Mouse (Mus musculus) forebrain, postnatal 0 days (tissue): ENCODE data around the gene Ube2l6. TPM values are rescaled to one million over a fixed set of nuclear protein-coding genes. Genes with fewer than 3 reads are reported as not detected.

ENCODE experiments used
- ATAC-seq: fragments of 200-750 bp; cut with Nextera tagmentation; 2 replicates; pipeline ENCODE4 v1.8.0; 2017; ENCODE audit warnings: mild to moderate bottlenecking, moderate library complexity
- DNase-seq: peaks from one replicate; pipeline ENCODE4 v3.0.0-alpha.2; 2015
- H3K27ac ChIP-seq: fragments of 300-500 bp; sonication (generic); 2 replicates; pipeline ENCODE4 v1.5.1; 2014; ENCODE audit warnings: low read depth, mild to moderate bottlenecking, antibody characterized with exemption, low read length, moderate library complexity, mixed read lengths
- H3K27me3 ChIP-seq: fragments of 300-500 bp; sonication (generic); 2 replicates; pipeline ENCODE4 v1.6.1; 2014; ENCODE audit warnings: mild to moderate bottlenecking, low read length, mixed read lengths; ENCODE audit not compliant: insufficient read depth
- H3K36me3 ChIP-seq: fragments of 300-500 bp; sonication (generic); 2 replicates; pipeline ENCODE4 v1.6.1; 2014; ENCODE audit warnings: mild to moderate bottlenecking, moderate library complexity; ENCODE audit not compliant: insufficient read depth
- H3K4me1 ChIP-seq: fragments of 300-500 bp; sonication (generic); 2 replicates; pipeline ENCODE4 v1.6.1; 2014; ENCODE audit warnings: antibody characterized with exemption; ENCODE audit not compliant: insufficient read depth
- H3K4me2 ChIP-seq: fragments of 300-500 bp; sonication (generic); 2 replicates; pipeline ENCODE4 v1.6.1; 2014; ENCODE audit warnings: low read depth, mild to moderate bottlenecking, moderate library complexity
- H3K4me3 ChIP-seq: fragments of 300-500 bp; sonication (generic); 2 replicates; pipeline ENCODE4 v1.5.1; 2014; ENCODE audit warnings: low read depth, low read length, mixed read lengths
- H3K9ac ChIP-seq: fragments of 300-500 bp; sonication (generic); 2 replicates; pipeline ENCODE4 v1.6.1; 2014; ENCODE audit warnings: mild to moderate bottlenecking
- H3K9me3 ChIP-seq: fragments of 300-500 bp; sonication (generic); 2 replicates; pipeline ENCODE4 v1.6.1; 2016; ENCODE audit warnings: low read length
- CTCF ChIP-seq: sonication (generic); IDR thresholded peaks from 2 replicates; pipeline ENCODE4 v1.5.1; 2016; ENCODE audit warnings: antibody characterized with exemption, control low read depth, low read depth
- WGBS: fragments of 180-500 bp; shearing (Covaris S2); extraction: QIAGEN DNeasy Blood & Tissue Kit; methylation state at CpG from one replicate; pipeline ENCODE4 v1.1.7; 2014; 5-methylcytosine and 5-hydroxymethylcytosine counted together
- polyA plus RNA-seq: library from polyadenylated mRNA; unstranded; fragments of >200 nt; fragmentation: Nextera tagmentation; extraction: Ambion mirVana; gene quantifications from 2 replicates; pipeline ENCODE4 v1.2.1, GENCODE M21; 2015
- total RNA-seq: library from RNA; depleted of rRNA; stranded (reverse); fragments of >200 nt; gene quantifications from 2 replicates; pipeline ENCODE4 v1.2.3, GENCODE M21; 2014

Ube2l6 gene
- total and polyA plus RNA-seq, 2 experiments from 2014 or later: 14.9 to 15.1 TPM

GRCm38 (mm10) chr2:84761840-84762239, 36.8 kb upstream of the Ube2l6 start:
- Histone ChIP-seq H3K4me2 (no peak overlapping the region), H3K4me3 (no peak overlapping the region), H3K27ac (no peak overlapping the region), H3K27me3 (no peaks in the 10 kb centered on the region), H3K9ac (no peak overlapping the region), H3K4me1 (no peaks in the 10 kb centered on the region), H3K9me3 (no peaks in the 10 kb centered on the region), H3K36me3 (no peaks in the 10 kb centered on the region)
- 85% methylated on average over 1 of the region's 1 CpGs for WGBS
- ATAC-seq: no peak
- DNase-seq: no peak
- TF ChIP-seq CTCF: no peak

GRCm38 (mm10) chr2:84762295-84762694, 36.3 kb upstream of the Ube2l6 start:
- ATAC-seq: no peak
- Histone ChIP-seq H3K27me3 (no peaks in the 10 kb centered on the region), H3K36me3 (no peaks in the 10 kb centered on the region), H3K4me1 (no peaks in the 10 kb centered on the region), H3K4me3 (no peak overlapping the region), H3K9ac (no peak overlapping the region), H3K9me3 (no peaks in the 10 kb centered on the region), H3K4me2 (no peak overlapping the region), H3K27ac (no peak overlapping the region)
- TF ChIP-seq CTCF: no peak
- WGBS: 30% methylated on average over 4 of the region's 4 CpGs
- DNase-seq: no peak

GRCm38 (mm10) chr2:84762818-84763217, 35.8 kb upstream of the Ube2l6 start:
- H3K9ac ChIP-seq: no peak overlapping the region
- no peaks in the 10 kb centered on the region for H3K36me3 ChIP-seq
- H3K4me2 ChIP-seq: no peak overlapping the region
- no peak overlapping the region for H3K27ac ChIP-seq
- no peaks in the 10 kb centered on the region for H3K4me1 ChIP-seq
- no peak for ATAC-seq
- no peaks in the 10 kb centered on the region for H3K9me3 ChIP-seq
- WGBS: 59% methylated on average over 1 of the region's 1 CpGs
- TF ChIP-seq CTCF: no peak
- no peaks in the 10 kb centered on the region for H3K27me3 ChIP-seq
- no peak for DNase-seq
- no peak overlapping the region for H3K4me3 ChIP-seq

- Histone ChIP-seq H3K4me2 (no peak overlapping the region), H3K9ac (no peak overlapping the region), H3K9me3 (no peaks in the 10 kb centered on the region), H3K36me3 (no peaks in the 10 kb centered on the region), H3K27me3 (no peaks in the 10 kb centered on the region), H3K27ac (no peak overlapping the region), H3K4me1 (peaks cover 5% of the 10 kb centered on the region; the same call in 1 of the 2 replicates), H3K4me3 (no peak overlapping the region)
- DNase-seq: no peak
- ATAC-seq: no peak
- 77% methylated on average over 6 of the region's 6 CpGs for WGBS
- no peak for TF ChIP-seq CTCF
These were observed 28.1 kb upstream of the Ube2l6 start for GRCm38 (mm10) chr2:84770501-84770900.

- H3K4me1 ChIP-seq: peaks cover 5% of the 10 kb centered on the region; the same call in 1 of the 2 replicates
- WGBS: 89% methylated on average over 4 of the region's 4 CpGs
- no peak for TF ChIP-seq CTCF
- DNase-seq (no peak), ATAC-seq (no peak)
- H3K9me3 ChIP-seq: no peaks in the 10 kb centered on the region
- H3K4me3 ChIP-seq: no peak overlapping the region
- no peak overlapping the region for H3K4me2 ChIP-seq
- H3K27me3 ChIP-seq: no peaks in the 10 kb centered on the region
- no peak overlapping the region for H3K9ac ChIP-seq
- no peaks in the 10 kb centered on the region for H3K36me3 ChIP-seq
- no peak overlapping the region for H3K27ac ChIP-seq
These were observed 26.2 kb upstream of the Ube2l6 start for GRCm38 (mm10) chr2:84772454-84772853.

- Histone ChIP-seq H3K9me3 (no peaks in the 10 kb centered on the region), H3K27me3 (no peaks in the 10 kb centered on the region), H3K4me2 (no peak overlapping the region), H3K4me3 (no peak overlapping the region), H3K9ac (no peak overlapping the region), H3K36me3 (no peaks in the 10 kb centered on the region), H3K4me1 (peaks cover 5% of the 10 kb centered on the region; the same call in 1 of the 2 replicates), H3K27ac (no peak overlapping the region)
- no peak for DNase-seq
- TF ChIP-seq CTCF: no peak
- no peak for ATAC-seq
- WGBS: 89% methylated on average over 5 of the region's 5 CpGs
These were observed 25.4 kb upstream of the Ube2l6 start for GRCm38 (mm10) chr2:84773195-84773594.

GRCm38 (mm10) chr2:84774751-84775150, 23.9 kb upstream of the Ube2l6 start:
- WGBS: 6% methylated on average over 15 of the region's 15 CpGs
- ATAC-seq (peak; percentile 76), DNase-seq (peak; percentile 28)
- no peaks in the 10 kb centered on the region for H3K9me3 ChIP-seq
- H3K27ac ChIP-seq: no peak overlapping the region
- H3K4me2 ChIP-seq: peak overlapping the region; percentile 42
- H3K9ac ChIP-seq: peak overlapping the region; percentile 37
- H3K4me1 ChIP-seq: peaks cover 5% of the 10 kb centered on the region; the same call in 1 of the 2 replicates
- H3K4me3 ChIP-seq: 0 out of 2 replicates have a peak overlapping the region, but pooled peaks have one; percentile 11
- no peaks in the 10 kb centered on the region for H3K27me3 ChIP-seq
- H3K36me3 ChIP-seq: no peaks in the 10 kb centered on the region
- no peak for TF ChIP-seq CTCF
